Mouse (Mus musculus): ENCODE results near the gene Sept7.

- TF ChIP-seq CTCF (IDR thresholded peaks at IDR 0.05; ENCODE audit: borderline replicate concordance, insufficient read depth, low read depth, low read length), result no peak
- TF ChIP-seq POLR2A (IDR thresholded peaks at IDR 0.05; ENCODE audit: borderline replicate concordance, insufficient read depth, low read length), result no peak
Measured at GRCm38 (mm10) chr9:25224959-25225358, 27.3 kb upstream of the Sept7 start.

Measured in cerebellum, adult 2 months (tissue).